Mouse (Mus musculus) liver, embryonic 14.5 days (tissue): ENCODE data around the gene Slc35b2.

Source experiments
- CTCF ChIP-seq: IDR thresholded peaks from 2 replicates; pipeline ENCODE4 v1.5.1; 2016; ENCODE audit warnings: antibody characterized with exemption, low read depth, control low read depth
- EP300 ChIP-seq: IDR thresholded peaks from 2 replicates; pipeline ENCODE4 v1.6.1; 2016; ENCODE audit warnings: antibody characterized with exemption, low read depth

DNA sequence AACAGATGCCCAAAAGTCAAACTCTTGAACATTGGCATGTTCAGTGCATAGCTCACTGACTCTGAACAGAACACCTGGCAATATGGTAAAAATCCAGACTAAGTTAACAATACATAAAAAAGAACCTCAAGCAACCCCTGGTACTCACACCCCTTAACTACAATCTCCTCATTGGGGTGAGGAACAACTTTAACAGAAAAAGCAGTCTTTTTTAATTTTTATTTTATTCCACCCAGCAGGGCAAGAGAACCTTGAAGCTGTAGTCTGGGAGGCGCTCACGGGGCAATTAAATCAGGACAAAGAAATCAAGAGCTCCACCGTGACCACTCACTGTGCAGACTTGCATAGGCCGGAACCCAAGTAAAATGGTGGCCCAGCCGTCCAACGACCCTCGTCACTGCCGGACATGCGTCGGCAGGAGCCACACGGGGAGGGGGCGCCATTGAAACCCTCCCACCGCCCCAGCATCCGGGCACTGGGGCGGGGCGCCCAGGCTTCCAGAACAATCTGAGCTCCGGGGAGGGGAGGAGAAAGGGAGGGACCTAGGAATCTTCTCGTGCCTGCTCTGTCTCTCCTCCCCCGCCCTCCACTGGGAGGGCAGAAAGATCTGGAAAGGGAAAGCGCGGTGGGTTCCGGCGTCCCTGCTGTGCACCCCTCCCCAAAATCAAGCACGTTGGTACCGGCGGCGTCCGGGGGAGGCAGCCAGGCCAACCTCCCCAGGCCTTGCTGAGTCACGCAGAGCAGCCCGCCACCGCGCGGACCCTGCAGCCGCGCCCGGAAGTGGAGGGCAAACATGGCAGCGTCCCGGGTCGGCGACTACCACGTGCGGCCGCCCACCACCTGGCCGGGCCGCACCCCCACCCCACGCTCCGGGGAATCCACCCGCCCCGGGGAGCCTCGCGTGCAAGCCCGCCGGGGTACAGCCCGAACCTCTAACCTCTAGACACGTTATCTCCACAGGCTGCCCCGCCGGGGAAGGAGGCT lies 8.7 kb downstream of the Slc35b2 start:
- TF ChIP-seq CTCF: no peak
- TF ChIP-seq EP300: no peak
